Mouse (Mus musculus): Measurements from ENCODE around the gene D930007J09Rik. TPM values are rescaled to one million over a fixed set of nuclear protein-coding genes. Genes with fewer than 3 reads are reported as not detected.

Gene D930007J09Rik
- not detected in 2 replicates for polyA plus RNA-seq (2015; fragmentation: Nextera tagmentation; extraction: Ambion mirVana)

DNA sequence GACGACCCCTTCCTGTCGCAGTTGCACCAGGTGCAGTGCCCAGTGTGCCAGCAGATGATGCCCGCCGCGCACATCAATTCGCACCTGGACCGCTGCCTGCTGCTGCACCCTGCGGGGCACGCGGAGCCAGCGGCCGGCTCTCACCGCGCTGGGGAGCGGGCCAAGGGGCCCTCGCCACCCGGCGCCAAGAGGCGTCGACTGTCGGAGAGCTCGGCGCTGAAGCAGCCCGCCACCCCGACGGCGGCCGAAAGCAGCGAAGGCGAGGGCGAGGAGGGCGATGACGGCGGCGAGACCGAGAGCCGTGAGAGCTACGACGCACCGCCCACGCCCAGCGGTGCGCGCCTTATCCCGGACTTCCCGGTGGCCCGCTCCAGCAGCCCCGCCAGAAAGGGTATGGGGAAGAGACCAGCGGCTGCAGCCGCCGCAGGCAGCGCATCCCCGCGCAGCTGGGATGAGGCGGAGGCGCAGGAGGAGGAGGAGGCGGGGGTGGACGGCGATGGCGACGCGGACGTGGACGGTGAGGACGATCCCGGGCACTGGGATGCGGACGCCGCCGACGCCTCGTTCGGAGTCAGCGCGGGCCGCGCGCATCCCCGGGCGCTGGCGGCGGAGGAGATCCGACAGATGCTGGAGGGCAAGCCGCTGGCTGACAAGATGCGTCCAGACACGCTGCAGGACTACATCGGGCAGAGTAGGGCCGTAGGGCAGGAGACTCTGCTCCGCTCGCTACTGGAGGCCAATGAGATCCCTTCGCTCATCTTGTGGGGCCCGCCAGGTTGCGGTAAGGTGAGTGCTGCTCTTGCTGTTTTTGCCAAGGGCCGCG, at the start of gene D930007J09Rik:
D930007J09Rik (minus strand) TSS at position 591 of the 823 bp plus-strand sequence.
- H3K9ac ChIP-seq (ENCODE audit: low read depth, low read length): peak within 1 kb of the TSS; percentile 90
- WGBS: under 1% methylated on average over 95 of the region's 95 CpGs
- H3K27me3 ChIP-seq (replicated peaks; ENCODE audit: control insufficient read depth, insufficient read depth, low read length): no peaks in the 10 kb centered on the region
- H3K36me3 ChIP-seq (ENCODE audit: control insufficient read depth, insufficient read depth, low read length): peaks cover 5% of the 10 kb centered on the region
- peaks cover 20% of the 10 kb centered on the region for H3K4me1 ChIP-seq (ENCODE audit: control insufficient read depth, insufficient read depth, low read depth, low read length)
- peak; percentile 14 for ATAC-seq
- peak within 1 kb of the TSS; percentile 96 for H3K4me3 ChIP-seq (ENCODE audit: low read length)
- H3K27ac ChIP-seq (ENCODE audit: low read depth, low read length): peak within 1 kb of the TSS; percentile 90
- no peaks in the 10 kb centered on the region for H3K9me3 ChIP-seq (ENCODE audit: control insufficient read depth, low read length)
- H3K4me2 ChIP-seq (ENCODE audit: low read length): peak within 1 kb of the TSS; percentile 72

DNA sequence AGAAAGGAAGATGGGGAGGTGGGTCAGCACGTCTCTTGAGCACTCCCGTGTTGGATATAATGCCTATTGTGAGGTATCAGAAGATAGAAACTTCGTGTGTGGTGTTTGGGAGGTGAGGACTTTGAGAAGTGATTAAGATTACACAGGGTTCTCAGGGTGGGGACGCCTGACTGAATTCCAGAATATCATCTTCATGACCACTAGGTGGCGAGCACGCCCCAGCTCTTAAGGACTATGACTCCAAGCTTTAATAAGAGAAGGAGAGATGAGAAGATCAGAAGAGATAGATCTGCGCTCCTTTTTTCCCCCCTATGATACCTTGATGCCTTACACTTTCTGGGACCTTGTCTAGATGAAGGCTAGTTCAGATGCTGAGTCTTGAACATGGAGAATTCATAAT, 49.3 kb upstream of the D930007J09Rik start:
- no peaks in the 10 kb centered on the region for H3K36me3 ChIP-seq (ENCODE audit: control insufficient read depth, insufficient read depth, low read length)
- no peaks in the 10 kb centered on the region for H3K9me3 ChIP-seq (ENCODE audit: control insufficient read depth, low read length)
- ATAC-seq: peak; percentile 88
- no peak overlapping the region for H3K9ac ChIP-seq (ENCODE audit: low read depth, low read length)
- no peak overlapping the region for H3K27ac ChIP-seq (ENCODE audit: low read depth, low read length)
- no peaks in the 10 kb centered on the region for H3K27me3 ChIP-seq (replicated peaks; ENCODE audit: control insufficient read depth, insufficient read depth, low read length)
- H3K4me1 ChIP-seq (ENCODE audit: control insufficient read depth, insufficient read depth, low read depth, low read length): no peaks in the 10 kb centered on the region
- 12% methylated on average over 7 of the region's 7 CpGs for WGBS
- no peak overlapping the region for H3K4me3 ChIP-seq (ENCODE audit: low read length)
- no peak overlapping the region for H3K4me2 ChIP-seq (ENCODE audit: low read length)

GRCm38 (mm10) chr13:32850668-32851404, 48.2 kb upstream of the D930007J09Rik start, which contains the start of gene Serpinb1a:
Gene Serpinb1a (minus strand): TSS chr13:32851185.
- Histone ChIP-seq H3K36me3 (ENCODE audit: control insufficient read depth, insufficient read depth, low read length) (no peaks in the 10 kb centered on the region), H3K4me3 (ENCODE audit: low read length) (no peak within 1 kb of the TSS), H3K4me2 (ENCODE audit: low read length) (no peak within 1 kb of the TSS), H3K9ac (ENCODE audit: low read depth, low read length) (no peak within 1 kb of the TSS), H3K27ac (ENCODE audit: low read depth, low read length) (no peak within 1 kb of the TSS), H3K27me3 (replicated peaks; ENCODE audit: control insufficient read depth, insufficient read depth, low read length) (no peaks in the 10 kb centered on the region), H3K9me3 (ENCODE audit: control insufficient read depth, low read length) (no peaks in the 10 kb centered on the region), H3K4me1 (ENCODE audit: control insufficient read depth, insufficient read depth, low read depth, low read length) (no peaks in the 10 kb centered on the region)
- no peak for ATAC-seq
- 66% methylated on average over 10 of the region's 10 CpGs for WGBS

GRCm38 (mm10) chr13:32850156-32850555, 47.5 kb upstream of the D930007J09Rik start:
- ATAC-seq: no peak
- WGBS: 73% methylated on average over 1 of the region's 1 CpGs
- Histone ChIP-seq H3K27ac (ENCODE audit: low read depth, low read length) (no peak overlapping the region), H3K9me3 (ENCODE audit: control insufficient read depth, low read length) (no peaks in the 10 kb centered on the region), H3K27me3 (replicated peaks; ENCODE audit: control insufficient read depth, insufficient read depth, low read length) (no peaks in the 10 kb centered on the region), H3K36me3 (ENCODE audit: control insufficient read depth, insufficient read depth, low read length) (no peaks in the 10 kb centered on the region), H3K4me1 (ENCODE audit: control insufficient read depth, insufficient read depth, low read depth, low read length) (no peaks in the 10 kb centered on the region), H3K9ac (ENCODE audit: low read depth, low read length) (no peak overlapping the region), H3K4me3 (ENCODE audit: low read length) (no peak overlapping the region), H3K4me2 (ENCODE audit: low read length) (no peak overlapping the region)

DNA sequence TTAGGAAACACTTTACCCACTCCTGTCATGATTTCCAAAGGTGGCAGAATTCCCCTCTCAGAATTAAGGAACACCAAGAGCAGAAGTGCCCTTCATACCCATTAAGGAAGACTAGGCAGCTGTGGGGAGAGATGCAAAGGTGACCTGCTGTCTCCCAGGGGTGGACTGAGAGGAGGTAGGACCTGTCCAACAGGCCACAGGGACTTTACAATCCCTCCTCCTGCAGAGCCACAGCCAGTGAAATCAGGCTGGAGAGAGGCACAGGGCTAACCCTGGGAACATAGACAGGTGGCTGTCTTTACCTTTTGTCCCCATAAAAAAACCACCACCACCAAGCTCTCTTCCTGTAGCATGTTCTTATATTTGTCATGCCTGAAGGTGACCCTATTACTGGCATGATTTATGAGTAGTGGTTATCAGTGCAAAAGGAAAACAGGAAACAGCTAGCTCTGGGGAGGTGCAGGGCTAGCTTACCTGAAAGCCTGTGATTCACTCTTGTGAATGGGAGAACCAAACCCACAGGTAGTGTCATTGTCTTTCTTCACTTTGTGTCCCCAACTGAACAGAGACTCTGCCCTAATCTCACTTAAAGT, 47.0 kb upstream of the D930007J09Rik start:
- no peak for ATAC-seq
- H3K27me3 ChIP-seq (replicated peaks; ENCODE audit: control insufficient read depth, insufficient read depth, low read length): no peaks in the 10 kb centered on the region
- H3K4me1 ChIP-seq (ENCODE audit: control insufficient read depth, insufficient read depth, low read depth, low read length): no peaks in the 10 kb centered on the region
- H3K4me3 ChIP-seq (ENCODE audit: low read length): no peak overlapping the region
- no peaks in the 10 kb centered on the region for H3K9me3 ChIP-seq (ENCODE audit: control insufficient read depth, low read length)
- no peak overlapping the region for H3K9ac ChIP-seq (ENCODE audit: low read depth, low read length)
- H3K4me2 ChIP-seq (ENCODE audit: low read length): no peak overlapping the region
- no peaks in the 10 kb centered on the region for H3K36me3 ChIP-seq (ENCODE audit: control insufficient read depth, insufficient read depth, low read length)
- H3K27ac ChIP-seq (ENCODE audit: low read depth, low read length): no peak overlapping the region

- no peak overlapping the region for H3K4me2 ChIP-seq (ENCODE audit: low read length)
- no peaks in the 10 kb centered on the region for H3K36me3 ChIP-seq (ENCODE audit: control insufficient read depth, insufficient read depth, low read length)
- ATAC-seq: no peak
- H3K27me3 ChIP-seq (replicated peaks; ENCODE audit: control insufficient read depth, insufficient read depth, low read length): no peaks in the 10 kb centered on the region
- H3K4me3 ChIP-seq (ENCODE audit: low read length): no peak overlapping the region
- WGBS: 74% methylated on average over 4 of the region's 4 CpGs
- H3K9ac ChIP-seq (ENCODE audit: low read depth, low read length): no peak overlapping the region
- no peak overlapping the region for H3K27ac ChIP-seq (ENCODE audit: low read depth, low read length)
- no peaks in the 10 kb centered on the region for H3K9me3 ChIP-seq (ENCODE audit: control insufficient read depth, low read length)
- no peaks in the 10 kb centered on the region for H3K4me1 ChIP-seq (ENCODE audit: control insufficient read depth, insufficient read depth, low read depth, low read length)
These were observed 46.4 kb upstream of the D930007J09Rik start for GRCm38 (mm10) chr13:32849092-32849491.

- H3K9me3 ChIP-seq (ENCODE audit: control insufficient read depth, low read length): no peaks in the 10 kb centered on the region
- H3K9ac ChIP-seq (ENCODE audit: low read depth, low read length): no peak overlapping the region
- H3K27me3 ChIP-seq (replicated peaks; ENCODE audit: control insufficient read depth, insufficient read depth, low read length): no peaks in the 10 kb centered on the region
- no peak overlapping the region for H3K4me3 ChIP-seq (ENCODE audit: low read length)
- no peak overlapping the region for H3K4me2 ChIP-seq (ENCODE audit: low read length)
- no peak overlapping the region for H3K27ac ChIP-seq (ENCODE audit: low read depth, low read length)
- H3K36me3 ChIP-seq (ENCODE audit: control insufficient read depth, insufficient read depth, low read length): no peaks in the 10 kb centered on the region
- ATAC-seq: no peak
- H3K4me1 ChIP-seq (ENCODE audit: control insufficient read depth, insufficient read depth, low read depth, low read length): no peaks in the 10 kb centered on the region
These were observed 43.6 kb upstream of the D930007J09Rik start for GRCm38 (mm10) chr13:32846221-32846620.

GRCm38 (mm10) chr13:32841349-32841748, 38.7 kb upstream of the D930007J09Rik start:
- H3K36me3 ChIP-seq (ENCODE audit: control insufficient read depth, insufficient read depth, low read length): no peaks in the 10 kb centered on the region
- H3K9ac ChIP-seq (ENCODE audit: low read depth, low read length): no peak overlapping the region
- WGBS: 88% methylated on average over 3 of the region's 3 CpGs
- no peak overlapping the region for H3K4me2 ChIP-seq (ENCODE audit: low read length)
- H3K4me3 ChIP-seq (ENCODE audit: low read length): no peak overlapping the region
- no peaks in the 10 kb centered on the region for H3K27me3 ChIP-seq (replicated peaks; ENCODE audit: control insufficient read depth, insufficient read depth, low read length)
- no peak for ATAC-seq
- H3K4me1 ChIP-seq (ENCODE audit: control insufficient read depth, insufficient read depth, low read depth, low read length): no peaks in the 10 kb centered on the region
- H3K9me3 ChIP-seq (ENCODE audit: control insufficient read depth, low read length): no peaks in the 10 kb centered on the region
- no peak overlapping the region for H3K27ac ChIP-seq (ENCODE audit: low read depth, low read length)

DNA sequence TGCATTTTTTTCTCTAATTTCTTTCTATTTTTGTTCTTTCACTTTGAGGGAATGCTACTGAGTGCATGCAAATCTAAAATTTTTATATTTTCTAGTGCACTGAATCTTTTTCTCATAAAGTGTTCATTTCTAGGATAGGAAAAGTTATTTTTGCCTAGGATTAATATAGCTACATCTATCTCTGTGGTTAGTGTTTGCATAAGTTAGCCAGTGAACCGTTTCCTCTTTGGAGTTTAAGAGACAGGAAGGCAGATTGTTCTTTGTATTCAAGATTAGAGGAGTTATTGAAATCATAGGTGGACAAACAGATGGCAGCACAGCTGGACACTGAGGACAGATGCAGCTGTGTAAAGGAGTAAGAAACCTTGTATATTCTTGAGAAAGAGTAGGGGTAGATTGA, 36.7 kb upstream of the D930007J09Rik start:
- 62% methylated on average over 1 of the region's 1 CpGs for WGBS
- Histone ChIP-seq H3K9ac (ENCODE audit: low read depth, low read length) (no peak overlapping the region), H3K4me3 (ENCODE audit: low read length) (no peak overlapping the region), H3K4me1 (ENCODE audit: control insufficient read depth, insufficient read depth, low read depth, low read length) (no peaks in the 10 kb centered on the region), H3K9me3 (ENCODE audit: control insufficient read depth, low read length) (no peaks in the 10 kb centered on the region), H3K27me3 (replicated peaks; ENCODE audit: control insufficient read depth, insufficient read depth, low read length) (no peaks in the 10 kb centered on the region), H3K36me3 (ENCODE audit: control insufficient read depth, insufficient read depth, low read length) (no peaks in the 10 kb centered on the region), H3K27ac (ENCODE audit: low read depth, low read length) (no peak overlapping the region), H3K4me2 (ENCODE audit: low read length) (no peak overlapping the region)
- ATAC-seq: no peak
